Mouse (Mus musculus): ENCODE data around the gene Use1.
"Not testable (repeated sequence)": the region's sequence is repeated elsewhere in the genome, so short reads cannot be mapped to it uniquely, and the experiment has no call there.

GRCm38 (mm10) chr8:71337834-71338233 is 28.8 kb upstream of the Use1 start:
- not testable (repeated sequence) for TF ChIP-seq RAD21 (IDR thresholded peaks at IDR 0.05; ENCODE audit: low read depth, low read length); POLR2A (IDR thresholded peaks at IDR 0.05; ENCODE audit: control insufficient read depth in 1 of 2, insufficient read depth in 1 of 2, low read depth in 1 of 2, low read length in 2 of 2, poor library complexity in 1 of 2); CHD2 (IDR thresholded peaks at IDR 0.05; ENCODE audit: low read length); HCFC1 (IDR thresholded peaks at IDR 0.05; ENCODE audit: low read depth, low read length); USF1 (IDR thresholded peaks at IDR 0.05; ENCODE audit: low read depth, low read length); SIN3A (IDR thresholded peaks at IDR 0.05; ENCODE audit: low read length); POLR2AphosphoS2 (IDR thresholded peaks at IDR 0.05; ENCODE audit: low read length); GABPA (IDR thresholded peaks at IDR 0.05; ENCODE audit: low read depth, low read length); CTCF (IDR thresholded peaks at IDR 0.05 in 2 of 3, conservative IDR thresholded peaks at IDR 0.05 in 1 of 3; ENCODE audit: control insufficient read depth in 1 of 3, insufficient read depth in 1 of 3, low read depth in 2 of 3, low read length in 3 of 3, poor library complexity in 1 of 3, severe bottlenecking in 1 of 3); MXI1 (IDR thresholded peaks at IDR 0.05; ENCODE audit: low read depth, low read length)

Data from MEL (cell line).